ENCODE assay signal across 1 mouse cellular context in the genomic region with DNA sequence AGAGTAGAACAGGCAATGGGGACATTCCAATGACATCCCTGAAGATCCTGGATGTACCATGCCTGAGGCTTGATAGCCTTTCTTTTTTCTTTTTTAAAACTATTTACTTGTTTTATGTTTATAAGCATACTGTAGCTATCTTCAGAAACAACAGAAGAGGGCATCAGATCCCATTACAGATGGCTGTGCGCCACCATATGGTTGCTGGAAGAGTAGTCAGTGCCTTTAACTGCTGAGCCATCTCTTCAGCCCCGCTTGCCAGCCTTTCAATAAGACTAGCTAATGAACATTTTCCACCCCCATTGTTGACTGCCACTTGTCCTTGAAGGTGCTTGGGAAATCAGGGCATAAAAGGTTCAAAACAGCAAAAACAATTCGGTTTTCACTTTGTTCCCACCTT.
TF ChIP-seq lines count a peak whose summit lies in the region.

No protein-coding gene starts in this region.

TF ChIP-seq in CH12.LX, 34 proteins besides CTCF, POLR2A, EP300 and RAD21 (continued from another document):
- TF ChIP-seq POLR2AphosphoS2 (IDR thresholded peaks at IDR 0.05; ENCODE audit: low read depth, low read length): no peak
